ENCODE assay signal across 7 mouse cellular contexts in genomic region chr2:32260635-32261034, GRCm38 (mm10). TPM values are rescaled to one million over a fixed set of nuclear protein-coding genes. Genes with fewer than 3 reads are reported as not detected.
DNase-seq lines count a peak whose midpoint lies in the region; ATAC-seq and TF ChIP-seq lines count a peak whose summit lies in the region.

No protein-coding gene starts in this region.

- H3K9me3 ChIP-seq in ES-E14 (ENCODE audit: control insufficient read depth, insufficient read depth, low read depth, low read length): no peaks in the 10 kb centered on the region
- no peaks in the 10 kb centered on the region for H3K9me3 ChIP-seq in limb, embryonic 13.5 days

- H3K27ac ChIP-seq in ES-E14 (ENCODE audit: insufficient read depth, low read depth, low read length, poor library complexity, severe bottlenecking): no peak overlapping the region
- no peak overlapping the region for H3K27ac ChIP-seq in limb, embryonic 13.5 days

- WGBS in limb, embryonic 13.5 days: 33% methylated on average over 4 of the region's 4 CpGs

- H3K4me3 ChIP-seq in ES-E14 (ENCODE audit: insufficient read depth in 1 of 2, low read depth in 1 of 2, low read length in 2 of 2, poor library complexity in 1 of 2, severe bottlenecking in 1 of 2): no peak overlapping the region
- peak overlapping the region; percentile 75; the same call in 1 of the 2 replicates for H3K4me3 ChIP-seq in limb, embryonic 13.5 days

- H3K36me3 ChIP-seq in ES-E14 (ENCODE audit: control insufficient read depth, insufficient read depth, low read length, poor library complexity, severe bottlenecking): peaks cover 18% of the 10 kb centered on the region
- peaks cover 27% of the 10 kb centered on the region for H3K36me3 ChIP-seq in limb, embryonic 13.5 days

- in situ Hi-C loops in ES-E14 (cut with MboI; ENCODE audit: low sequenced_read_pairs in 2 of 2, unreplicated experiment in 2 of 2): no loop called here

- no peak overlapping the region for H3K9ac ChIP-seq in ES-E14 (ENCODE audit: insufficient read depth, low read depth, low read length, poor library complexity, severe bottlenecking)
- H3K9ac ChIP-seq in limb, embryonic 13.5 days: no peak overlapping the region

- peak; percentile 90 for DNase-seq in CD4-positive, CD25-positive, alpha-beta regulatory T cell, adult 2 months (ENCODE audit: low read depth, low spot score)
- peak; percentile 88 for DNase-seq in ES-E14 (ENCODE audit: low read depth, low spot score)
- peak; percentile 31 for DNase-seq in embryo, embryonic 11.5 days (ENCODE audit: low read depth, low spot score)
- peak; percentile 37 to 53 for DNase-seq in heart, postnatal 14 days
- peak; percentile 77 for DNase-seq in thymus, postnatal 25 days

- no peak for ATAC-seq in limb, embryonic 13.5 days (ENCODE audit: low FRiP score, low read depth)
- ATAC-seq in monocyte, adult 5-6 weeks (replicated peaks; ENCODE audit: insufficient number of reproducible peaks, low FRiP score, low TSS enrichment, poor library complexity, severe bottlenecking): 0 out of 2 replicates have a peak, but pooled peaks have one; percentile 28

- intact Hi-C loops in heart, postnatal 14 days (cut with DNase I): no loop called here

- H3K4me2 ChIP-seq in limb, embryonic 13.5 days (replicated peaks): peak overlapping the region; percentile 85

- peaks cover 0 to 8% of the 10 kb centered on the region in 2 experiments; a peak in 1 of 4 replicates for H3K4me1 ChIP-seq in ES-E14 (ENCODE audit: control insufficient read depth in 2 of 2, insufficient read depth in 2 of 2, low read length in 2 of 2, poor library complexity in 1 of 2)
- peaks cover 8% of the 10 kb centered on the region for H3K4me1 ChIP-seq in limb, embryonic 13.5 days

- H3K27me3 ChIP-seq in limb, embryonic 13.5 days: no peaks in the 10 kb centered on the region

TF ChIP-seq in ES-E14, 5 proteins besides CTCF, POLR2A, EP300 and RAD21:
- TF ChIP-seq MAFK (IDR thresholded peaks at IDR 0.05; ENCODE audit: insufficient read depth, low read depth, low read length) (no peak), ZC3H11A (IDR thresholded peaks at IDR 0.05; ENCODE audit: borderline replicate concordance, low read depth, low read length) (0 out of 2 replicates have a peak, but pooled peaks have one; percentile 4), ZNF384 (IDR thresholded peaks at IDR 0.05; ENCODE audit: low read depth, low read length) (peak; percentile 87), HCFC1 (IDR thresholded peaks at IDR 0.05; ENCODE audit: borderline replicate concordance, insufficient read depth, low read length) (0 out of 2 replicates have a peak, but pooled peaks have one; percentile 21)
TF ChIP-seq in ES-E14: peak in this region for 3.

RNA-seq across cellular contexts. Expression of gene Uck1, which starts 0.7 kb away (rescaled TPM):
- 52.1 and 56.8 TPM in 2 replicates for total RNA-seq in ES-E14 (2012; rRNA removed)
- 10 to 100 TPM; 26.1 to 26.7 TPM for total RNA-seq in heart, postnatal 14 days (2021)
- polyA plus RNA-seq in limb, embryonic 13.5 days (2015; fragmentation: Nextera tagmentation; extraction: Ambion mirVana): 69.7 and 75.1 TPM in 2 replicates
- 23.0 to 35.3 TPM (median 26.8 TPM) in 3 replicates for total RNA-seq in monocyte, adult 5-6 weeks (2017)

RNA-seq across cellular contexts. Expression of gene Pomt1, which starts 24.2 kb away (rescaled TPM):
- total RNA-seq in ES-E14 (2012; rRNA removed): 36.5 and 63.7 TPM in 2 replicates
- 10 to 100 TPM; 11.7 to 13.4 TPM for total RNA-seq in heart, postnatal 14 days (2021)
- polyA plus RNA-seq in limb, embryonic 13.5 days (2015; fragmentation: Nextera tagmentation; extraction: Ambion mirVana): 27.3 and 28.0 TPM in 2 replicates
- 3.8 to 10.1 TPM (median 8.4 TPM) in 3 replicates for total RNA-seq in monocyte, adult 5-6 weeks (2017)

RNA-seq across cellular contexts. Expression of gene Golga2, which starts 26.5 kb away (rescaled TPM):
- 42.2 and 49.9 TPM in 2 replicates for total RNA-seq in ES-E14 (2012; rRNA removed)
- 10 to 100 TPM; 67.9 to 70.5 TPM for total RNA-seq in heart, postnatal 14 days (2021)
- 27.1 and 28.2 TPM in 2 replicates for polyA plus RNA-seq in limb, embryonic 13.5 days (2015; fragmentation: Nextera tagmentation; extraction: Ambion mirVana)
- total RNA-seq in monocyte, adult 5-6 weeks (2017): 55.3 to 73.2 TPM (median 60.2 TPM) in 3 replicates

RNA-seq across cellular contexts. Expression of gene Swi5, which starts 27.2 kb away (rescaled TPM):
- 172 and 280 TPM in 2 replicates for total RNA-seq in ES-E14 (2012; rRNA removed)
- 100 to 1,000 TPM; 153 to 156 TPM for total RNA-seq in heart, postnatal 14 days (2021)
- 451 and 463 TPM in 2 replicates for polyA plus RNA-seq in limb, embryonic 13.5 days (2015; fragmentation: Nextera tagmentation; extraction: Ambion mirVana)
- 108 to 121 TPM (median 114 TPM) in 3 replicates for total RNA-seq in monocyte, adult 5-6 weeks (2017)

Comparison
In these comparisons a context has a peak if more than half of its experiments do, and no peak if none do; other contexts are left out.
1. DNase-seq: peak in every context shown above with its lines; median percentile 90 in CD4-positive, CD25-positive, alpha-beta regulatory T cell, adult 2 months; 88 in ES-E14; 77 in thymus, postnatal 25 days; 45 in heart, postnatal 14 days; 31 in embryo, embryonic 11.5 days.